Mouse (Mus musculus): ENCODE results near the gene 4930469K13Rik. TPM values are rescaled to one million over a fixed set of nuclear protein-coding genes. Genes with fewer than 3 reads are reported as not detected.
"Not testable (repeated sequence)": the region's sequence is repeated elsewhere in the genome, so short reads cannot be mapped to it uniquely, and the experiment has no call there.

4930469K13Rik gene
- not detected in 2 replicates for polyA plus RNA-seq (2012; rRNA removed)

GRCm38 (mm10) chr11:34098422-34098821 lies at the start of gene 4930469K13Rik:
4930469K13Rik (minus strand) TSS chr11:34098554.
- DNase-seq (ENCODE audit: low read depth, low spot score): no peak
- WGBS: 81% methylated on average over 10 of the region's 10 CpGs

GRCm38 (mm10) chr11:34146934-34147333 lies 48.6 kb upstream of the 4930469K13Rik start:
- DNase-seq (ENCODE audit: low read depth, low spot score): no peak
- 64% methylated on average over 5 of the region's 5 CpGs for WGBS

- DNase-seq (ENCODE audit: low read depth, low spot score): no peak
- WGBS: 79% methylated on average over 4 of the region's 4 CpGs
Observed at GRCm38 (mm10) chr11:34144421-34144820, 46.1 kb upstream of the 4930469K13Rik start.

- 64% methylated on average over 5 of the region's 5 CpGs for WGBS
- DNase-seq (ENCODE audit: low read depth, low spot score): no peak
Observed at GRCm38 (mm10) chr11:34143984-34144383, 45.6 kb upstream of the 4930469K13Rik start.

GRCm38 (mm10) chr11:34139296-34139695 lies 40.9 kb upstream of the 4930469K13Rik start:
- WGBS: 88% methylated on average over 8 of the region's 8 CpGs
- no peak for DNase-seq (ENCODE audit: low read depth, low spot score)

- 65% methylated on average over 2 of the region's 2 CpGs for WGBS
- DNase-seq (ENCODE audit: low read depth, low spot score): no peak
Observed at GRCm38 (mm10) chr11:34128412-34128811, 30.1 kb upstream of the 4930469K13Rik start.

GRCm38 (mm10) chr11:34125727-34126126 lies 27.4 kb upstream of the 4930469K13Rik start:
- WGBS: 72% methylated on average over 3 of the region's 3 CpGs
- DNase-seq (ENCODE audit: low read depth, low spot score): not testable (repeated sequence)

- WGBS: 57% methylated on average over 7 of the region's 7 CpGs
- no peak for DNase-seq (ENCODE audit: low read depth, low spot score)
Observed at GRCm38 (mm10) chr11:34124852-34125251, 26.5 kb upstream of the 4930469K13Rik start.

- DNase-seq (ENCODE audit: low read depth, low spot score): no peak
- 10% methylated on average over 2 of the region's 2 CpGs for WGBS
Observed at GRCm38 (mm10) chr11:34123147-34123546, 24.8 kb upstream of the 4930469K13Rik start.

- WGBS: 62% methylated on average over 3 of the region's 3 CpGs
- no peak for DNase-seq (ENCODE audit: low read depth, low spot score)
Observed at GRCm38 (mm10) chr11:34118319-34118718, 20.0 kb upstream of the 4930469K13Rik start.

GRCm38 (mm10) chr11:34117581-34117980 lies 19.2 kb upstream of the 4930469K13Rik start:
- no peak for DNase-seq (ENCODE audit: low read depth, low spot score)
- 82% methylated on average over 3 of the region's 3 CpGs for WGBS

GRCm38 (mm10) chr11:34116572-34117135 lies 18.3 kb upstream of the 4930469K13Rik start:
- WGBS: 40% methylated on average over 2 of the region's 2 CpGs
- no peak for DNase-seq (ENCODE audit: low read depth, low spot score)

GRCm38 (mm10) chr11:34113760-34114159 lies 15.4 kb upstream of the 4930469K13Rik start:
- no peak for DNase-seq (ENCODE audit: low read depth, low spot score)
- WGBS: 44% methylated on average over 2 of the region's 2 CpGs

GRCm38 (mm10) chr11:34112781-34113380 lies 14.5 kb upstream of the 4930469K13Rik start:
- DNase-seq (ENCODE audit: low read depth, low spot score): no peak
- 54% methylated on average over 4 of the region's 4 CpGs for WGBS

- 78% methylated on average over 7 of the region's 7 CpGs for WGBS
- no peak for DNase-seq (ENCODE audit: low read depth, low spot score)
Observed at GRCm38 (mm10) chr11:34111940-34112339, 13.6 kb upstream of the 4930469K13Rik start.

- DNase-seq (ENCODE audit: low read depth, low spot score): no peak
- WGBS: 95% methylated on average over 1 of the region's 1 CpGs
Observed at GRCm38 (mm10) chr11:34109260-34109659, 10.9 kb upstream of the 4930469K13Rik start.

- no peak for DNase-seq (ENCODE audit: low read depth, low spot score)
- WGBS: 54% methylated on average over 1 of the region's 1 CpGs
Observed at GRCm38 (mm10) chr11:34104919-34105318, 6.6 kb upstream of the 4930469K13Rik start.

- no peak for DNase-seq (ENCODE audit: low read depth, low spot score)
- WGBS: 72% methylated on average over 4 of the region's 4 CpGs
Observed at GRCm38 (mm10) chr11:34101827-34102226, 3.5 kb upstream of the 4930469K13Rik start.

GRCm38 (mm10) chr11:34087064-34087463 lies 11.3 kb downstream of the 4930469K13Rik start:
- DNase-seq (ENCODE audit: low read depth, low spot score): no peak
- WGBS: 57% methylated on average over 3 of the region's 3 CpGs

GRCm38 (mm10) chr11:34086164-34086751 lies 12.1 kb downstream of the 4930469K13Rik start:
- WGBS: 63% methylated on average over 8 of the region's 8 CpGs
- no peak for DNase-seq (ENCODE audit: low read depth, low spot score)

- DNase-seq (ENCODE audit: low read depth, low spot score): no peak
- 56% methylated on average over 2 of the region's 2 CpGs for WGBS
Observed at GRCm38 (mm10) chr11:34084639-34085038, 13.7 kb downstream of the 4930469K13Rik start.
